ENCODE assay signal across 8 mouse cellular contexts in genomic region chr11:93968005-93968847, GRCm38 (mm10). TPM values are rescaled to one million over a fixed set of nuclear protein-coding genes. Genes with fewer than 3 reads are reported as not detected.
DNase-seq lines count a peak whose midpoint lies in the region; ATAC-seq lines count a peak whose summit lies in the region.

Gene Gm20390 (minus strand): TSS chr11:93968293.
Gene Nme1 (minus strand): TSS chr11:93968521.

- peak; percentile 94 for ATAC-seq in hindbrain, embryonic 12.5 days (ENCODE audit: low FRiP score)

- H3K4me1 ChIP-seq in hindbrain, embryonic 12.5 days = peaks cover 17% of the 10 kb centered on the region

- peaks cover 25% of the 10 kb centered on the region for H3K36me3 ChIP-seq in hindbrain, embryonic 12.5 days

- H3K9ac ChIP-seq in hindbrain, embryonic 12.5 days = peak within 1 kb of the TSS; percentile 66

- peak within 1 kb of the TSS; percentile 64 for H3K4me2 ChIP-seq in hindbrain, embryonic 12.5 days (replicated peaks)

- peak; percentile 99 for DNase-seq in NIH3T3 (ENCODE audit: low read depth)
- DNase-seq in cerebellum, postnatal 10 days = peak; percentile 98
- peak; percentile 94 to 96 for DNase-seq in frontal cortex, postnatal 10 days (ENCODE audit: low spot score in 2 of 2)
- peak; percentile 98 to 99 for DNase-seq in layer of hippocampus, postnatal 14 days (ENCODE audit: low spot score in 2 of 2)
- peak; percentile 98 for DNase-seq in lung, postnatal 14 days
- peak; percentile 99 for DNase-seq in retina, adult 2 months (ENCODE audit: low read depth, low spot score)
- peak; percentile 96 to 99 for DNase-seq in thymus, postnatal 36 days

- no peaks in the 10 kb centered on the region for H3K9me3 ChIP-seq in hindbrain, embryonic 12.5 days (replicated peaks)

- no peaks in the 10 kb centered on the region for H3K27me3 ChIP-seq in hindbrain, embryonic 12.5 days

- peak within 1 kb of the TSS; percentile 79 for H3K27ac ChIP-seq in hindbrain, embryonic 12.5 days

- peak within 1 kb of the TSS; percentile 70 for H3K4me3 ChIP-seq in hindbrain, embryonic 12.5 days

- WGBS in hindbrain, embryonic 12.5 days = under 1% methylated on average over 40 of the region's 40 CpGs

RNA-seq across cellular contexts. Expression of gene Gm20390, which starts in this region (rescaled TPM):
- polyA plus RNA-seq in hindbrain, embryonic 12.5 days (2016; fragmentation: Nextera tagmentation; extraction: Ambion mirVana) = 327 and 355 TPM in 2 replicates
- 100 to 1,000 TPM; 125 to 129 TPM for total RNA-seq in layer of hippocampus, postnatal 14 days (2021)

RNA-seq across cellular contexts. Expression of gene Nme1, which starts in this region (rescaled TPM):
- polyA plus RNA-seq in hindbrain, embryonic 12.5 days (2016; fragmentation: Nextera tagmentation; extraction: Ambion mirVana) = 172 and 210 TPM in 2 replicates
- total RNA-seq in layer of hippocampus, postnatal 14 days (2021) = 10 to 100 TPM; 87.7 to 92.8 TPM

Comparison
In these comparisons a context has a peak if more than half of its experiments do, and no peak if none do; other contexts are left out.
1. Peak in every context shown above with its lines: DNase-seq, ATAC-seq, H3K4me3 ChIP-seq and H3K27ac ChIP-seq.